Mouse (Mus musculus): ENCODE measurements around the gene 4933428M09Rik. TPM values are rescaled to one million over a fixed set of nuclear protein-coding genes. Genes with fewer than 3 reads are reported as not detected.
"Not testable (repeated sequence)": the region's sequence is repeated elsewhere in the genome, so short reads cannot be mapped to it uniquely, and the experiment has no call there.

The 4933428M09Rik gene
- polyA plus RNA-seq (2015; fragmentation: Nextera tagmentation; extraction: Ambion mirVana) = not detected in 2 replicates

DNA sequence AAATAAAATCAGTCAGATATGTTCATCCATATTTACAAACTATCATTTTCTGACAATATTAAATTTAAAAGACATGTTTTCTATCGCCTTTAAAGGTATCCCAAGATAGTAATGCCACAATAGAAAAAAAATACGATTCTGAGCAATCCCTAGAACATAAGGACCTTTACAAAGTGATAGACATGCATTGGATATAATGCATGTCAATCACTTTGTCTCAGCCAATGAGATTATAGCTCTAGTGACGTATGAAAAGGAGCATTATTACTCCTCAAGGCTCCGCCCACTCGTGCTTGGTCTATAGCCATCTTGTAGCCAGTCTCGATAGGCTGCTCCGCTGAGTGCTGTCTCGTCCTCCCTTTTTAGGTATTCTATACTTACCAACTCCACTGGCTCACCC lies at the start of gene 4933428M09Rik:
4933428M09Rik (plus strand) TSS at position 301 of the 400 bp plus-strand sequence.
- Histone ChIP-seq H3K4me2 (no peak within 1 kb of the TSS), H3K9ac (no peak within 1 kb of the TSS), H3K27ac (replicated peaks) (no peak within 1 kb of the TSS), H3K4me1 (replicated peaks) (no peaks in the 10 kb centered on the region), H3K27me3 (no peaks in the 10 kb centered on the region), H3K9me3 (no peaks in the 10 kb centered on the region), H3K36me3 (no peaks in the 10 kb centered on the region), H3K4me3 (no peak within 1 kb of the TSS)
- WGBS = 91% methylated on average over 8 of the region's 8 CpGs
- ATAC-seq (ENCODE audit: low FRiP score, low read depth) = no peak

DNA sequence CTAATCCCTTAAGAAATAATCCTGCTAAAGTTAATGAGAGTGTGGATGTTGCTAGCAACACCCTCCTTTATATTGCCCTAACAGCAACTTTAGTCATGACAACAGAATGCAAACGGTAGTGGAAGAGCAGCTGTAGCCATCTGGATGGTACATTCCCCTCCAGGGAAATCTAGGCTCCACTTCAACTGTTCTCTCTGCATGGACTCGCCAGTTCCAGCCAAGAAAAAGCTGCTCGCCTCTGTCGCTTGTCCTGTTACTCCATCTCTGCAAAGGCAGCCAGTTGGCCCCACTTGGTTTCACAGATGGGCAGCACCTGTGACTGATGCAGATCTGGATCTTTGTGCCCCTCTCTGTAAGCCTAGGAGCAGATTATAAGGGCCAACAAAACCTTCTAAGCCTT lies 45.0 kb upstream of the 4933428M09Rik start:
- Histone ChIP-seq H3K27me3 (no peaks in the 10 kb centered on the region), H3K4me2 (no peak overlapping the region), H3K27ac (replicated peaks) (no peak overlapping the region), H3K9ac (no peak overlapping the region), H3K4me3 (no peak overlapping the region), H3K36me3 (no peaks in the 10 kb centered on the region), H3K4me1 (replicated peaks) (no peaks in the 10 kb centered on the region), H3K9me3 (no peaks in the 10 kb centered on the region)
- ATAC-seq (ENCODE audit: low FRiP score, low read depth) = peak; percentile 34; the same call in 1 of the 2 replicates
- WGBS = 60% methylated on average over 4 of the region's 4 CpGs

DNA sequence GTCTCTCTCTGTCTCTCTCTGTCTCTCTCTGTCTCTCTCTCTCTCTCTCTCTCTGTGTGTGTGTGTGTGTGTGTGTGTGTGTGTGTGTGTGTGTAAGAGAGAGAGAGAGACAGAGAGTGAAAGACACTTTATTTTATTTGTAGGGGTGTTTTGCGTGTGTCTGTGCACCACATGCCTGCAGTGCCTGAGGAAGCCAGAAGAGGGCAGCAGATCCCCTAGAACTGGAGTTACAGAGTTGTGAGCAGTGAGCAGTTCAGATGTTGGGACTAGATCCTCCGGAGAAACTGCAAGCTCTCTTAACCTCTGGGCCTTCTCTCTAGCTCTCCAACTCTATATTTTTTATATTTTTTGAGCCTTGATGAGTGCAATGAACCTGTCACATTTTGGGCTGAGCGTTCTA lies 12.5 kb downstream of the 4933428M09Rik start:
- not testable (repeated sequence) for ATAC-seq (ENCODE audit: low FRiP score, low read depth); H3K4me3 ChIP-seq

DNA sequence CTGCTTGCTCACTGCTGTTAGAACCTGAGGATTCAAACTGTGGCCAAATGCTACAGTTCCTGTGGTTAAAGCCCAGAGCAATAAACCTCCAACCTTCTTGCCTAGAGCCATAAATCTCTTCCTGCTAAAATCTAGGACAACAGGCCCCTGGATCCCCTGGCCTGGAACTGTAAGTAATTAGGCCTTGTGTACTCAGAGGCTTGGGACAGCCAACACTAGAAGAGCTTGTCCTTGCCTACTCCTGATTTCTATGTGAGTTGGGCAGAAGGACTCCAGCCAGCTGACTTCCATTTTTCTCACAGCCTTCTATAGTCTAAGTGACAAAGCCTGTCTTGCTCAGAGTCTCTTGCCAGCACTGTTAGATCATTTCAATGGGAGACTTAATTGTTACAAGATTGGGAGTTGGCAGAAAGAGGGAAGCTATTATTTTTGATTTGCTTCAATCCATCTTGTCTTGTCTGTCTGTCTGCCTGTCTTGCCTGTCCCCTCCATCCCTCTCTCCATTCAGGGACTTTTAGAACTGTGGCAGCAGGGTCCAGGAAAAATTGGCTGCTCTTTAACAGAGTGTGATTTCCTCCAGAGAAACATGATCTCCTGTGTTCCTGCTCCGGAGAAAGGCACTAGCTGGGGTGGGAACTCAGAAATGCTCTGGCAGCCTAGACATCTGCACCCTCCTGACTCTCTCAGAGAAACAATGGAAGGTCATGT lies 15.7 kb downstream of the 4933428M09Rik start:
- Histone ChIP-seq H3K27me3 (no peaks in the 10 kb centered on the region), H3K4me1 (replicated peaks) (no peaks in the 10 kb centered on the region), H3K27ac (replicated peaks) (no peak overlapping the region), H3K9ac (no peak overlapping the region), H3K9me3 (no peaks in the 10 kb centered on the region), H3K4me2 (no peak overlapping the region), H3K36me3 (no peaks in the 10 kb centered on the region), H3K4me3 (no peak overlapping the region)
- WGBS = 52% methylated on average over 1 of the region's 1 CpGs
- peak; percentile 59; the same call in 1 of the 2 replicates for ATAC-seq (ENCODE audit: low FRiP score, low read depth)

More for the DNA sequence above, 12.5 kb downstream of the 4933428M09Rik start:
- not testable (repeated sequence) for H3K36me3 ChIP-seq; H3K27me3 ChIP-seq; H3K9ac ChIP-seq; H3K4me1 ChIP-seq (replicated peaks); H3K9me3 ChIP-seq; H3K4me2 ChIP-seq; H3K27ac ChIP-seq (replicated peaks)
- 95% methylated on average over 3 of the region's 3 CpGs for WGBS

DNA sequence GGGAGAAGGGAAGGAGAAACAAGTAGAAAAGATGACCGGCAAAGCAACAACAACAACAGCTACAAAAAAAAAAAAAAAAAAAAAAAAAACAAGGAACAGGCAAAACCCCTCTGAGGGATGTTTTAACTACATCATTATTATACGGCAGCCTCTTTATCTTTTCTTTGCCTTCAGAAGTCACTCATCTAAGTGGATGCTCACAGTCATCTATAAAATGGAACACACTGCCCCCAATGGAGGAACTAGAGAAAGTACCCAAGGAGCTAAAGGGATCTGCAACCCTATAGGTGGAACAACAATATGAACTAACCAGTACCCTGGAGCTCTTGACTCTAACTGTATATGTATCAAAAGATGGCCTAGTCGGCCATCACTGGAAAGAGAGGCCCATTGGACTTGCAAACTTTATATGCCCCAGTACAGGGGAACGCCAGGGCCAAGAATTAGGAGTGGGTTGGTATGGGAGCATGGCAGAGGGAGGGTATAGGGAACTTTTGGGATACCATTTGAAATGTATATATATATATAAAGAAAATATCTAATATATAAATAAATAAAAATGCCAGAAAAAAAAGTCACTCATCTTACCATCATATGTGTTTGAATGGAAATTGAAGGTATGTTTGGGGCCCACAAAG lies 30.3 kb downstream of the 4933428M09Rik start:
- peak overlapping the region; percentile 66 for H3K4me2 ChIP-seq
- ATAC-seq (ENCODE audit: low FRiP score, low read depth); H3K36me3 ChIP-seq; H3K9ac ChIP-seq; H3K27me3 ChIP-seq; H3K4me1 ChIP-seq (replicated peaks); H3K27ac ChIP-seq (replicated peaks); H3K9me3 ChIP-seq: not testable (repeated sequence)
- peak overlapping the region; percentile 50; the same call in 1 of the 2 replicates for H3K4me3 ChIP-seq
- 78% methylated on average over 4 of the region's 4 CpGs for WGBS

DNA sequence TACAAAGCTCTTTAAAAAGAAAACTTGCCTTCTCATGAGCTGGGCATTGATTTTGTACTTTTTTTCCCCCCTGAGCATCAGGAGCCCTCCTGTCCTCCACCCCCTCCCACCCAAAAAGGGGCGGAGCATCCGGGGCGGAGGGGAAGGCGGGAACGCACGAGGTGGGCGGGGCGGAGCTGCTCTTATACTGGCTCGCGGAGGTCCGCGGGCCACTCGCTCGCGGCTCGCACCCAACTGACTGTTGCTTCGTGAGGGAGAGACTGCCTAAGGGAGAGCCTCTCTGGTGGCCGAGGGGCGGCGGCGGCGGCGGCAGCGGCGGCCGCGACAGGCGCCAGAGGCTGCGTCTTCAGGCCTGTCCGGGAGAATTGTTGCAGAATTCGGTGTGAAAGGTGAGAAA lies 30.8 kb downstream of the 4933428M09Rik start, which contains the start of gene Mum1l1:
Mum1l1 (plus strand) TSS at position 214 of the 397 bp plus-strand sequence.
- WGBS = 19% methylated on average over 31 of the region's 31 CpGs
- H3K4me2 ChIP-seq = peak within 1 kb of the TSS; percentile 66
- H3K4me1 ChIP-seq (replicated peaks) = no peaks in the 10 kb centered on the region
- peak; percentile 87 for ATAC-seq (ENCODE audit: low FRiP score, low read depth)
- peak within 1 kb of the TSS; percentile 50 for H3K4me3 ChIP-seq
- peak within 1 kb of the TSS; percentile 40 for H3K9ac ChIP-seq
- H3K27ac ChIP-seq (replicated peaks) = no peak within 1 kb of the TSS
- no peaks in the 10 kb centered on the region for H3K36me3 ChIP-seq
- peaks cover 2% of the 10 kb centered on the region; the same call in 1 of the 2 replicates for H3K27me3 ChIP-seq
- H3K9me3 ChIP-seq = no peaks in the 10 kb centered on the region

DNA sequence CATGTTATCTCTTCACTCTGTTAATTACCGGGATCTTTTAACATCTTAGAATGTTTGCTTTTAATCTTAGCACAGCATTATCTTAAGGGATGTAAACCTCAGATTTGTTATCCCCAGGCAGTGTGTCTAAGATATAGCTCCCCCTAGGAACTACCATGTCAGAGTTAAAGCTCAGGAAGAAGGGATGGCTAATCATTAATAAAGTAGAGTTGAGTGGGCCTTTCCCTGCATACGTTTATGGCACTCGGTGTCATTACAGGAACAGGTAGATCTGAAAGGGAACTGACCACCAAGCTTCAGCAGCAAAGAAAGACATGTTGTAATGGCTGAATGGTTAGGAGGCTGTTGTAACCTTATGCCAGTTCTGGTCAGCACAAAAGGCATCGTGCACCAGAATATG lies 35.7 kb downstream of the 4933428M09Rik start:
- no peak overlapping the region for H3K4me3 ChIP-seq
- H3K27ac ChIP-seq (replicated peaks) = no peak overlapping the region
- 0 out of 2 replicates have a peak, but pooled peaks cover 3% of the 10 kb centered on the region for H3K4me1 ChIP-seq (replicated peaks)
- H3K4me2 ChIP-seq = no peak overlapping the region
- no peaks in the 10 kb centered on the region for H3K36me3 ChIP-seq
- no peaks in the 10 kb centered on the region for H3K9me3 ChIP-seq
- peaks cover 2% of the 10 kb centered on the region; the same call in 1 of the 2 replicates for H3K27me3 ChIP-seq
- no peak overlapping the region for H3K9ac ChIP-seq
- ATAC-seq (ENCODE audit: low FRiP score, low read depth) = no peak
- 71% methylated on average over 4 of the region's 4 CpGs for WGBS

DNA sequence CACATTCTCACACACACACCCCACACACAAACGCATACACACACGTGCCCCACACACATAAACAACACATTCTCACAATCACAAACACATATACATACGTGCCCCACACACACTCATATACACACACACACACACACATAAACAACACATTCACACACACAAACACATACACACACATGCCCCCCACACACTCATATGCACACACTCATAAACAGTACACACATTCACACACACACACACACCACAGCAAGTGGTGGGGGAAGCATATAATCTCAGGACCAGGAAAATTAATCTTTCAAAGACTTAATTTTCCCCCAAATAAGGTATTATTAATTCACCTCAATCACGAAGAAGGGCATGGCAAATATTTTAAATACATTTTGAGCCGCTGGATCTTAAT lies 37.4 kb downstream of the 4933428M09Rik start:
- 73% methylated on average over 5 of the region's 5 CpGs for WGBS
- Histone ChIP-seq H3K4me2 (peak overlapping the region; percentile 56), H3K9me3 (no peaks in the 10 kb centered on the region), H3K27me3 (0 out of 2 replicates have a peak, but pooled peaks cover 2% of the 10 kb centered on the region), H3K36me3 (no peaks in the 10 kb centered on the region), H3K9ac (no peak overlapping the region), H3K4me1 (replicated peaks) (0 out of 2 replicates have a peak, but pooled peaks cover 3% of the 10 kb centered on the region), H3K27ac (replicated peaks) (no peak overlapping the region), H3K4me3 (peak overlapping the region; percentile 40)
- no peak for ATAC-seq (ENCODE audit: low FRiP score, low read depth)

DNA sequence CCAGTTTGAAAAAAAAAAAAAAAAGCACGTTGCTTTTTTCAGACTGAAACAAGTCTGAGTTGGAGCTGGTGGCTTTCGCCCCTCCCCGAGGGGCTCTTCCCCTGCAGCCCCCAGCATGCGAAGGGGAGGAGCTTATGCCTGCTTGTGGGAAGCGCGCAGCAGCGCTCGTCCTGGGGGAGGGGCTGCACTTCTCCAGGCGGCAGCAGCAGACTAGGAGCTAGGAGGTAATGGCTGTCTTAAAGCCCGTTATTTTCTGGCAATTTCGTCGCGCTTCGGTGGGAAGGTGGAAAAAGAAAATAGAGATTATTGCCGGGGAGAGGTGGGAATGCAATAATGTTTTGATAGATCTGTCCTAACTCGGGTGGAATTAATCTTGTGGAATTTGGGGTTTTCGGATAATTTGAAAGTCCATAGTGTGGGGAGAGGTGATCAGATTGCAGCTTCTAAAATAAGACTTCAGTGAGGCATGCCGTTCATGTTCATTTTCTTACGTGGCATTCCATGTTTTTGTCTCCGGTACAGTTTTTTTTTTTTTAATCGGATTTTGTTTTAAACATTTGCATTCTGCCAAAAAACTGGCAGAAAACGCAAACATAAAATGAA lies 38.1 kb downstream of the 4933428M09Rik start:
- Histone ChIP-seq H3K4me1 (replicated peaks) (0 out of 2 replicates have a peak, but pooled peaks cover 3% of the 10 kb centered on the region), H3K36me3 (no peaks in the 10 kb centered on the region), H3K9me3 (no peaks in the 10 kb centered on the region), H3K9ac (no peak overlapping the region), H3K27ac (replicated peaks) (no peak overlapping the region), H3K27me3 (0 out of 2 replicates have a peak, but pooled peaks cover 2% of the 10 kb centered on the region), H3K4me3 (peak overlapping the region; percentile 40), H3K4me2 (peak overlapping the region; percentile 56)
- ATAC-seq (ENCODE audit: low FRiP score, low read depth) = peak; percentile 93
- WGBS = 14% methylated on average over 22 of the region's 22 CpGs

DNA sequence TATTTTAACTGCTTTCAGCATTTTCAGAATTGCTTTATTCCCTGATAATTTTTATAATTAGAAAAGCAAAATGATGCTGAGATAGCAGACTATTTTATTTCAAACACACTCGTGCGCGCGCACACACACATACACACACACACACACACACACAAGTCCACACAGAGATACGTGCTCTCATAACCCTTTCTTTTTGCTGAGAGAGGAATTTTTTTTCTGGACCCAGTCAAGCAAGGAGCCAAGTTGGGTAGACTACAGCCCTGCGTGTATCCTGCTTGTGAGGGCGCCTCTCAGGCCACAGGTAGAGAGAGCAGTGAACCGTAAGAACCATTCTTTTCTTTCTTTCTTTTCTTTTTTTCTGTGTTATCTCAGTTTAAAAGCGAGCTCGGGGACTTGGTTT lies 38.7 kb downstream of the 4933428M09Rik start:
- no peaks in the 10 kb centered on the region for H3K9me3 ChIP-seq
- no peak for ATAC-seq (ENCODE audit: low FRiP score, low read depth)
- peak overlapping the region; percentile 40 for H3K4me3 ChIP-seq
- no peaks in the 10 kb centered on the region for H3K36me3 ChIP-seq
- no peak overlapping the region for H3K27ac ChIP-seq (replicated peaks)
- 0 out of 2 replicates have a peak, but pooled peaks cover 2% of the 10 kb centered on the region for H3K27me3 ChIP-seq
- H3K9ac ChIP-seq = no peak overlapping the region
- 0 out of 2 replicates have a peak, but pooled peaks cover 3% of the 10 kb centered on the region for H3K4me1 ChIP-seq (replicated peaks)
- peak overlapping the region; percentile 56 for H3K4me2 ChIP-seq
- 43% methylated on average over 10 of the region's 10 CpGs for WGBS

DNA sequence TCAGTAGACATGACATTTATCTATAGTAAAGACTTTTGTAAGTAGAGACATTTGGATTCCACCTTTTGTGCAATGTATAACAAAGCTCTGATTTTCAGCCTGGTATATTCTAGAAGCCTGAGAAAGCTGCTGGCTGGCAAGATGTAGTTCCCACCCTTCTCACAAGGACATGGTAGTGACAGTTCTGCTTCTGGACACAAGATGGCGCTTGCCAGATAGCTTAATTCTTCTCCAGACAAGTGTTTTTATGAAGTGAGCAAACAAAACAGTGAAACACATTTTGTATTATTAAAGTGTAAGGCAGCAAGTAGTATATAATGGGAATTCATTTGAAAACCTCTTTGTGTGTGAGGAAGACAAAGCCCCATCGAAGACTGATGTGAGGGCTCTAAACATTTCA lies 40.0 kb downstream of the 4933428M09Rik start:
- WGBS = 31% methylated on average over 2 of the region's 2 CpGs

DNA sequence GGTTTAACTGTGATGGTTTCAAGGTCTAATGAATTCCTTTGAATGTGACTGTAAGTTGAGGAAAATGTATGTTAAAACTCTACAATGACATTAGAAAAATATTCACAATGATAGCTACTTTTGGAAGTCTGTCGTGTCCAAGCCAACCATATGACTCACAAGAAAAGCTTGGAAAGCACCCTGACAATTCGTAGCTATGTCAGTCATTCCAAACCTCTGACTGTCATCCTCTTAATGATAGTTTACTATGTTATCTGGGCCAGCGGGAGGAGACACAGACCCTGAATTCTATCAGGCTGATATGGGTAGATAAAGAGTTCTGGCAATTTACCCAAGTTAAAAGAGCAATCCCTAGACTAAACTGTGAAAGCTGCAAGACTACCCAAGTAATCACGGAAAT lies 41.8 kb downstream of the 4933428M09Rik start:
- no peak for ATAC-seq (ENCODE audit: low FRiP score, low read depth)
- Histone ChIP-seq H3K4me2 (no peak overlapping the region), H3K4me1 (replicated peaks) (0 out of 2 replicates have a peak, but pooled peaks cover 3% of the 10 kb centered on the region), H3K9me3 (no peaks in the 10 kb centered on the region), H3K36me3 (no peaks in the 10 kb centered on the region), H3K27me3 (no peaks in the 10 kb centered on the region), H3K9ac (no peak overlapping the region), H3K27ac (replicated peaks) (no peak overlapping the region), H3K4me3 (no peak overlapping the region)
- WGBS = 86% methylated on average over 4 of the region's 4 CpGs

More for the DNA sequence above, 40.0 kb downstream of the 4933428M09Rik start:
- Histone ChIP-seq H3K4me1 (replicated peaks) (0 out of 2 replicates have a peak, but pooled peaks cover 3% of the 10 kb centered on the region), H3K27me3 (no peaks in the 10 kb centered on the region), H3K9me3 (no peaks in the 10 kb centered on the region), H3K9ac (no peak overlapping the region), H3K4me3 (no peak overlapping the region), H3K4me2 (no peak overlapping the region), H3K36me3 (no peaks in the 10 kb centered on the region), H3K27ac (replicated peaks) (no peak overlapping the region)
- ATAC-seq (ENCODE audit: low FRiP score, low read depth) = no peak
